Mouse (Mus musculus): ENCODE measurements around the gene Gsdma.

Gsdma gene

GRCm38 (mm10) chr11:98681186-98681585 lies 17.0 kb downstream of the Gsdma start:
- no peak for DNase-seq (ENCODE audit: low spot score)

- DNase-seq (ENCODE audit: low spot score) = peak; percentile 97
These were observed 17.9 kb downstream of the Gsdma start, which contains the start of gene Psmd3 for GRCm38 (mm10) chr11:98681786-98682745. Gene Psmd3, plus strand, starts transcription at chr11:98682554.

- no peak for DNase-seq (ENCODE audit: low spot score)
These were observed 18.7 kb downstream of the Gsdma start for GRCm38 (mm10) chr11:98682811-98683210.

GRCm38 (mm10) chr11:98685642-98686041 lies 21.5 kb downstream of the Gsdma start:
- no peak for DNase-seq (ENCODE audit: low spot score)

GRCm38 (mm10) chr11:98686976-98687375 lies 22.8 kb downstream of the Gsdma start:
- no peak for DNase-seq (ENCODE audit: low spot score)

- DNase-seq (ENCODE audit: low spot score) = no peak
These were observed 23.9 kb downstream of the Gsdma start for GRCm38 (mm10) chr11:98688009-98688408.

GRCm38 (mm10) chr11:98693201-98693600 lies 29.1 kb downstream of the Gsdma start:
- no peak for DNase-seq (ENCODE audit: low spot score)

- DNase-seq (ENCODE audit: low spot score) = no peak
These were observed 29.6 kb downstream of the Gsdma start for GRCm38 (mm10) chr11:98693746-98694145.

- no peak for DNase-seq (ENCODE audit: low spot score)
These were observed 30.1 kb downstream of the Gsdma start for GRCm38 (mm10) chr11:98694301-98694700.

- no peak for DNase-seq (ENCODE audit: low spot score)
These were observed 31.3 kb downstream of the Gsdma start for GRCm38 (mm10) chr11:98695408-98695807.

GRCm38 (mm10) chr11:98696454-98697216 lies 32.5 kb downstream of the Gsdma start:
- no peak for DNase-seq (ENCODE audit: low spot score)

- DNase-seq (ENCODE audit: low spot score) = no peak
These were observed 33.1 kb downstream of the Gsdma start for GRCm38 (mm10) chr11:98697225-98697624.

GRCm38 (mm10) chr11:98698849-98699640 lies 34.9 kb downstream of the Gsdma start:
- DNase-seq (ENCODE audit: low spot score) = no peak

GRCm38 (mm10) chr11:98699911-98700310 lies 35.8 kb downstream of the Gsdma start:
- peak; percentile 81 for DNase-seq (ENCODE audit: low spot score)

GRCm38 (mm10) chr11:98701213-98701670 lies 37.1 kb downstream of the Gsdma start, which contains the start of gene Csf3:
Gene Csf3, plus strand, starts transcription at chr11:98701263.
- no peak for DNase-seq (ENCODE audit: low spot score)

GRCm38 (mm10) chr11:98702323-98702722 lies 38.2 kb downstream of the Gsdma start:
- no peak for DNase-seq (ENCODE audit: low spot score)

- DNase-seq (ENCODE audit: low spot score) = no peak
These were observed 40.9 kb downstream of the Gsdma start for GRCm38 (mm10) chr11:98705021-98705420.

- no peak for DNase-seq (ENCODE audit: low spot score)
These were observed 43.5 kb downstream of the Gsdma start for GRCm38 (mm10) chr11:98707401-98708281.

GRCm38 (mm10) chr11:98708282-98708956 lies 44.3 kb downstream of the Gsdma start:
- DNase-seq (ENCODE audit: low spot score) = no peak

Data from layer of hippocampus, adult 11-12 months (tissue).